ENCODE assay signal across 10 mouse cellular contexts in genomic region chr7:118585856-118586255, GRCm38 (mm10). TPM values are rescaled to one million over a fixed set of nuclear protein-coding genes. Genes with fewer than 3 reads are reported as not detected.
DNase-seq lines count a peak whose midpoint lies in the region; TF ChIP-seq lines count a peak whose summit lies in the region.
"Had no signal": no experiment of that assay in that cellular context is flagged by ENCODE, and none has a peak within 500 bp of the region (broad histone marks: within the 10 kb centered on the region; RNA-seq: fewer than 3 reads in every experiment).

No protein-coding gene starts in this region.

- H3K4me1 ChIP-seq in cerebellum, adult 2 months (ENCODE audit: control insufficient read depth, insufficient read depth, low read length): peaks cover 20% of the 10 kb centered on the region

- H3K27ac ChIP-seq in cerebellum, adult 2 months (ENCODE audit: insufficient read depth, low read length): peak overlapping the region; percentile 67
- H3K27ac ChIP-seq: hindbrain, embryonic 12.5 days; macrophage had no signal

- H3K27me3 ChIP-seq in cerebellum, adult 2 months (ENCODE audit: control insufficient read depth, insufficient read depth, low read length): no peaks in the 10 kb centered on the region
- H3K27me3 ChIP-seq: hindbrain, embryonic 12.5 days had no signal

- 5% methylated on average over 6 of the region's 6 CpGs for WGBS in cerebellum, adult 2 months

- TF ChIP-seq CTCF in cerebellum, adult 2 months (IDR thresholded peaks at IDR 0.05; ENCODE audit: borderline replicate concordance, insufficient read depth, low read depth, low read length): no peak

- TF ChIP-seq POLR2A in cerebellum, adult 2 months (IDR thresholded peaks at IDR 0.05; ENCODE audit: borderline replicate concordance, insufficient read depth, low read length): no peak

- peak overlapping the region; percentile 3 for H3K4me3 ChIP-seq in cerebellum, adult 2 months (replicated peaks; ENCODE audit: insufficient read depth, low read depth, low read length)
- H3K4me3 ChIP-seq: hindbrain, embryonic 12.5 days had no signal

- DNase-seq in kidney, adult 11 months: peak; percentile 10
- DNase-seq in kidney, adult 18-20 months: no peak
- peak; percentile 24 for DNase-seq in adrenal gland, postnatal 25 days
- peak; percentile 84 to 94 for DNase-seq in cerebellum, adult 2 months
- DNase-seq in heart, adult 9 months (ENCODE audit: low spot score in 2 of 2): peak; percentile 74 to 80
- DNase-seq in left cerebral cortex, adult 9 months (ENCODE audit: low spot score in 2 of 2): no peak
- no peak for DNase-seq in MN1 (ENCODE audit: low spot score)
- DNase-seq: right cerebral cortex, adult 18-20 months had no signal

RNA-seq across cellular contexts. Expression of gene Tmc7, which starts 1.3 kb away (rescaled TPM):
- 0.52 TPM in 1 of 2 replicates, not detected in the other for total RNA-seq in adrenal gland, postnatal 25 days (2021)
- polyA plus RNA-seq in cerebellum, adult 2 months (2012; rRNA removed): 16.7 and 16.9 TPM in 2 replicates
- polyA plus RNA-seq: macrophage had no signal

RNA-seq across cellular contexts. Expression of gene Tmc5, which starts 11.2 kb away (rescaled TPM):
- 0.33 TPM in 1 of 2 replicates, not detected in the other for total RNA-seq in adrenal gland, postnatal 25 days (2021)
- 0.13 and 0.22 TPM in 2 replicates for polyA plus RNA-seq in cerebellum, adult 2 months (2012; rRNA removed)
- polyA plus RNA-seq: macrophage had no signal

RNA-seq across cellular contexts. Expression of gene Coq7, which starts 52.7 kb away (rescaled TPM):
- 36.9 and 40.3 TPM in 2 replicates for total RNA-seq in adrenal gland, postnatal 25 days (2021)
- polyA plus RNA-seq in cerebellum, adult 2 months (2012; rRNA removed): 82.5 and 93.2 TPM in 2 replicates

Comparison
In these comparisons a context has a peak if more than half of its experiments do, and no peak if none do; other contexts are left out.
1. DNase-seq: peak in kidney, adult 11 months (single experiment), adrenal gland, postnatal 25 days (single experiment), cerebellum, adult 2 months (2 of 2) and heart, adult 9 months (2 of 2); none in kidney, adult 18-20 months (single experiment), left cerebral cortex, adult 9 months (0 of 2) and MN1 (single experiment).